Mouse (Mus musculus) B cell, adult 2 months (primary cell): ENCODE measurements around the gene Hhat.

Source experiments
- DNase-seq, 2 experiments: peaks; one replicate each; pipeline ENCODE4 v3.0.0; 2022

Gene Hhat

GRCm38 (mm10) chr1:192543686-192544085 is 227.3 kb downstream of the Hhat start:
- no peak for DNase-seq

- no peak for DNase-seq
Observed at GRCm38 (mm10) chr1:192542093-192542492, 228.9 kb downstream of the Hhat start.

- peak; percentile 2 to 8 for DNase-seq
Observed at GRCm38 (mm10) chr1:192537169-192537568, 233.9 kb downstream of the Hhat start.

- DNase-seq = no peak
Observed at GRCm38 (mm10) chr1:192536440-192536839, 234.6 kb downstream of the Hhat start.

- no peak for DNase-seq
Observed at GRCm38 (mm10) chr1:192533016-192533415, 238.0 kb downstream of the Hhat start.

GRCm38 (mm10) chr1:192532212-192532611 is 238.8 kb downstream of the Hhat start:
- no peak for DNase-seq

- DNase-seq = no peak
Observed at GRCm38 (mm10) chr1:192531490-192532146, 239.4 kb downstream of the Hhat start.

GRCm38 (mm10) chr1:192525711-192526350 is 245.2 kb downstream of the Hhat start:
- no peak for DNase-seq

GRCm38 (mm10) chr1:192522376-192523178 is 248.4 kb downstream of the Hhat start:
- DNase-seq = no peak

GRCm38 (mm10) chr1:192520836-192521435 is 250.1 kb downstream of the Hhat start:
- no peak for DNase-seq

- no peak for DNase-seq
Observed at GRCm38 (mm10) chr1:192519713-192520112, 251.3 kb downstream of the Hhat start.

- DNase-seq = no peak
Observed at GRCm38 (mm10) chr1:192515373-192515772, 255.7 kb downstream of the Hhat start.

- no peak for DNase-seq
Observed at GRCm38 (mm10) chr1:192512821-192513220, 258.2 kb downstream of the Hhat start.

GRCm38 (mm10) chr1:192503651-192504050 is 267.4 kb downstream of the Hhat start:
- DNase-seq = no peak

GRCm38 (mm10) chr1:192502835-192503234 is 268.2 kb downstream of the Hhat start:
- no peak for DNase-seq

GRCm38 (mm10) chr1:192502016-192502415 is 269.0 kb downstream of the Hhat start:
- no peak for DNase-seq

- DNase-seq = no peak
Observed at GRCm38 (mm10) chr1:192497505-192497904, 273.5 kb downstream of the Hhat start.

GRCm38 (mm10) chr1:192489908-192490825 is 280.9 kb downstream of the Hhat start:
- DNase-seq = no peak

- no peak for DNase-seq
Observed at GRCm38 (mm10) chr1:192487571-192487970, 283.5 kb downstream of the Hhat start.

- no peak for DNase-seq
Observed at GRCm38 (mm10) chr1:192485030-192485429, 286.0 kb downstream of the Hhat start.

- DNase-seq = no peak
Observed at GRCm38 (mm10) chr1:192481446-192481845, 289.6 kb downstream of the Hhat start.

- DNase-seq = no peak
Observed at GRCm38 (mm10) chr1:192480072-192480784, 290.8 kb downstream of the Hhat start.
